Mouse (Mus musculus) 416B (cell line): Measurements from ENCODE around the gene Tipin.
A peak's percentile ranks its signal among the peaks of the same experiment; 100 is the strongest.
"Not testable (repeated sequence)": the region's sequence is repeated elsewhere in the genome, so short reads cannot be mapped to it uniquely, and the experiment has no call there.

Experiments
- DNase-seq: peaks from one replicate; pipeline ENCODE4 v3.0.0; 2011; ENCODE audit warnings: low read depth

Gene Tipin

DNA sequence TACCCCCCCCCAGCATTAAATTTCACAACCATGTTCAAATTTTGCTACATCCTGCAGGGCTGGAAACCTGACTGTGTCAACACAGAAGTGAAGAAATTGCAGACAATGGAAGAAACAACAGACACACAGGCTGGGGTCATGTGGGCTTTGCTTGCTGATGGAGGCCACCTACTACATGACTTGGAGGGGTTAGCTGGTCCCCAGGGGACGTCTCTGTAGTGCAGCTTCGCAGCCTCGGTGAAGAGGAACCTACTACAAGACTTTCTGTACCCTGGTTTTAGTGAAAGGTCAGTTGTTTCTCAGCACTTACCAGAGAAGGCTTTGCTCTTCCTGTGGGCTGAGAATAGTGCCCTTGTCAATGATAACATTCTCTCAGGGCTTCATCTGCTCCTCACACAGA is 10.1 kb upstream of the Tipin start:
- no peak for DNase-seq

- peak; percentile 82 for DNase-seq
Measured at GRCm38 (mm10) chr9:64272611-64273010, 8.8 kb upstream of the Tipin start.

DNA sequence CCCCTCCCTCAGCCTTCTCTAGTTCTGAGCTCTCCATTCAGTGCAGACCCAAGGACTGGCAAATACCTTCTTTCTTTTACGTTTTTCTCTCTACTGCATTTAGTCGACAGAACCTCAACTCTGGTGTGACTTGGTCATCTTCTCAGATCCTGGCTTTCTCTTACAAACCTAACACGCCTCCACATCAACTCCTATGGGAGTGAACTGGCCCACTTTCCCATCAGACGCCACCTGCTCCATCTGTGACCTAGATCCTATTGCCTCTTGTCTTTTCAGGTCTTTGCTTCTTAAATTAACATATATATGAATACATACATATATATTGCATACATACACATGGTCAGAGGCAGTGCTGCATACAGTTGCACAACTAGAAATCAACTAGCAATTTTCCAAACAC is 7.6 kb upstream of the Tipin start:
- no peak for DNase-seq

- DNase-seq = no peak
Measured at GRCm38 (mm10) chr9:64274291-64274690, 7.1 kb upstream of the Tipin start.

DNA sequence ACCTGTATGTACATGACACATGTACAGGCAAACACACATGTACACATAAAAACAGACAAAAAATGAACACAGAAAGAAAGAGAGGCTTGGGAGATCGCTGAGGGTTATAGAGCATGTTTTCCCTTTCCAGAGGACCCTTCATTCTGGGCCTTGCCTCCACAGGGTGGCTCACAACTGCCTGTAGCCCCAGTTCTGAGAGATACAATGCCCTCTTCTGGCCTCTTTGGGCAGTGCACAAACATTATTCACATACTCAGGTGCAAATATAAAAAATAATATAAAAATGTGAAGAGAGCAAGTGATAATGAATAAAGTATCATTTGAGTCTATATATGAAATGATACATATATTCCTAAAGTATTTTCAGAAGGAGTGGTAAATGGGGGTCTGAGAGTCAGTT is 6.5 kb upstream of the Tipin start:
- peak; percentile 59 for DNase-seq

- peak; percentile 89 for DNase-seq
Measured at GRCm38 (mm10) chr9:64277706-64278105, 3.7 kb upstream of the Tipin start.

DNA sequence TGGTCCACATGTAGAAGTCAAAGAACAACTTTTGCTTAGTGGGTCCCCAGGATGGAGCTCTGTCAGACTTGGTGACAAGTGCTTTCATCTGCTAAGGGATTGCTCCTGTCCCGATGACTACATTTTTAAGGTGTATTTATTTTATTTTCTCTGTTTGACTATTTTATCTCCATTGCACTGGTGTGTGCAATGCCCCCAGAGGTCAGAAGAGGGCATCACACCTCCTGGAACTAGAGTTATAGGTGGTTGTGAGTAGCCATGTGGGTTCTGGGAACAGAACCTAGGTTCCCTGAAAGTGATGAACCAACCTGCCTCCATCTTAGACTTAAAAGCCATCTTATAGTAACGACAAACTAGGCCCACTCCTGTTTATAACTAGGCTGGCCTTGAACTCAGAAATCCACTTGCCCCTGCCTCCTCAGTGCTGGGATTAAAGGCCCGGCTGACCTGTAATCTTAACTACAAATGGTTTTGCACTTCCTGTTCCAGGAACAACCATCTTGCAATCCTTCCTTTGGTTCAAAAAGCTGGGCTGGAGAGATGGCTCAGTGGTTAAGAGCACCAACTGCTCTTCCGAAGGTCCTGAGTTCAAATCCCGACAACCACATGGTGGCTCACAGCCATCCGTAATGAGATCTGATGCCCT is 2.6 kb upstream of the Tipin start:
- DNase-seq = peak; percentile 70

DNA sequence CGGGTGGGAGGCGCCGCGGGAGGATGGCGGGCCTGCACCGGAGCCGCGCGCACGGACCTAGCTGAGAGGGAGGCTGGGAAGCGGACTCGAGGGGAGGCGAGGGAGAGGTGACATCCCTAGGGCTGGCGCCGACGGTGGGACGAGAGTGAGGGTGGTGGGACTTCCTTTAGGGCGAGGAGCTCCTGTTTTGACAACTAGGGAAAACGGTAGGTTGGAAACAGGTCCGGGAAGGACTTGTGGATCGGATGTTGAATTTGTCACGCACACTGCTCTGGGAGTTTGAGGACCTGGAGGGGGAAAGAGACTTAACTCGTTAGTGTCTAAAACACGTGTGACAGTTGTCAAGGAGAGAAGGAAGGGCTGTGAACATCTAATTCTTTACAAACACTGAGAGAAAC is 399 bp downstream of the Tipin start:
- DNase-seq = no peak

DNA sequence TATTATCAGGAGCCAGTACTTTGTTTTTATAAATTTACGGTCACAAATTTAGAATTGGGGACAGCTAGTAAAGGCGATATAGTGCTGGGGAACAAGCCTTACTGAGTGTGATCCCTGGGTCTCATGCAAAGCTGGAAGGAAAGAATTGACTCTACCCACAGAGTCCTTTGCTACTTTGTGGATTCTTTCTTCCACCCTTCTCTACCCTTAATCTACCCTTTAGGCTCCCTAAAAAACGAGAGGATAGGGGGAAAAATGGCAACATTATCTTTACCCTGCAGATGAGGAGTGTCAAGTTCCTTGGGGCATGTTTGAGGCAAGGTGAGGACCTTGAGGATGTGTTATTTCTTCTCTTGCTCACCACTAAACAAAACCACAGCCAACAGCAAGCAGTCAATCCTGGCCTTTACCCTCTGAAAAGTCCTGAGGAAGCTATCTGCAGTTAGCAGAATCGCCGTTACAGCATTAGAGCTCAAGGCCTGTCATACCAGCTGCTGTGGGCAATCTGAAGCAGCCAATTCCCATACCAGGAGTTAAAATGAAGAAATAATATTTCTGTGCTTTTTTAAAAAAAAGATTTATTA is 1.1 kb downstream of the Tipin start:
- DNase-seq = peak; percentile 84

DNA sequence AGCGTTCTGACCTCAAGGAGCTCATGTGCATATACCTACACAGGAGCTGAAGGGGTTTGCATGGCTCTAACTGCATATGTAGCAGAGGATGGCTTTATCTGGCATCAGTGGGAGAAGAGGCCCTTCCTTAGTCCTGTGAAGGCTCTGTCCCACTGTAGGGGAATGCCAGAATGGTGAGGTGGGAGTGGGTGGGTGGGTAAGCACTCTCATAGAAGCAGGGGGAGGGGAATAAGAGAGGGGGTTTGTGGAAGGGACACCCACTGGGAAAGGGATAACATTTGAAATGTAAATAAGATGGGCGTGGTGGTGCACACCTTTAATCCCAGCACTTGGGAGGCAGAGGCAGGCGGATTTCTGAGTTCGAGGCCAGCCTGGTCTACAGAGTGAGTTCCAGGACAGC is 21.7 kb downstream of the Tipin start:
- not testable (repeated sequence) for DNase-seq

DNA sequence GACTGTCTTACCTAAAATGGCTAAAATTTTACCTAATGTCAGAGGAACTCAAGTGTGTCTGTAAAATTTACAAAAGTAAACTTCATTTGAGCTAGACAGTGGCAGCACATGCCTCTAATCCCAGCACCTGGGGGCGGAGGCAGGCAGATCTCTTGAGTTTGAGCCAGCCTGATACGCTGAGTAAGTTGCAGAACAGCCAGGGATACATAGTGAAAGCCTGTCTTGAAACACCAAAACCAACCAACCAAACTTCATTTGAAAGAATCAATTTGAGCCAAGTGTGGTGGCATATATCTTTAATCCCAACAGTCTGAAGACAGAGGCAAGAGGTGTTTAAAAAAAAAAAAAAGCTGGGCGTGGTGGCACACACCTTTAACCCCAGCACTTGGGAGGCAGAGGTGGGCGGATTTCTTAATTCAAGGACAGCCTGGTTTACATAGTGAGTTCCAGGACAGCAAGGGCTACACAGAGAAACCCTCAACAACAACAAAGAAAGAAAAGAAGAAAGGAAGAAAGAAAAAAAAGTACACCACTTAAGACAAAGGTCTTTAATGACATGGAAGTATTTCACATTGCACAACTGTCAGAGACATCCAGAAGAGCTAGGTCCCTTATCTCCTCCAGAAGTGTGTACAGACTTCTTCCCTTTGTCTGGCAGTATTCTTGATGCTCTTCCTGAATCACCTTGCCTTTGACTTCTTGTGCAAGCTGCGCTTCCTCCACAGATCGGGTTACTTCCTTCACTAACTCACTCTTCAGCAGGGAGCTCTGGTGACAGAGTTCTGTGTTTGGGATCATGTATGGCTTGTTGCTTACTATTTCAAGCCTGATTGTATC is 25.3 kb downstream of the Tipin start:
- DNase-seq = peak; percentile 82

- DNase-seq = peak; percentile 13
Measured at GRCm38 (mm10) chr9:64310996-64311785, 29.8 kb downstream of the Tipin start.

GRCm38 (mm10) chr9:64312128-64312527 is 30.7 kb downstream of the Tipin start:
- DNase-seq = peak; percentile 28

DNA sequence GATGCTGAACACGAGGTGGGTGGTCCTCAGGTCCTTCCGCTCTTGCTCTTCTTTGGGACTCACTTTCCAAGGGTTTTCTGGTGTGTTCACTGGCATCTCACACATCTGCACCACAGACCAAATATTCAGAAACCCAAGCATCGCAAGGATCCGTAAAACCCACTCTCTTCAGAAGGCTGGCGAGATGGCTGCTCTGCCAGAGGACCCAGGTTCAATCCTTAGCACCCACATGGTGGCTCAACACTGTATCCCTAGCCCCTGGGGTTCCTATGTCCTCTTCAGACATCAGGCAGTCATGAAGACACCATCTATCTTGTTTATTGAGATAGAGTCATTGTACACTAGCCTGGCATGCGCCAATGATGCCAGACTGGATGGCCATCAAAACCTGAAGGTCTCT is 33.3 kb downstream of the Tipin start:
- no peak for DNase-seq

DNA sequence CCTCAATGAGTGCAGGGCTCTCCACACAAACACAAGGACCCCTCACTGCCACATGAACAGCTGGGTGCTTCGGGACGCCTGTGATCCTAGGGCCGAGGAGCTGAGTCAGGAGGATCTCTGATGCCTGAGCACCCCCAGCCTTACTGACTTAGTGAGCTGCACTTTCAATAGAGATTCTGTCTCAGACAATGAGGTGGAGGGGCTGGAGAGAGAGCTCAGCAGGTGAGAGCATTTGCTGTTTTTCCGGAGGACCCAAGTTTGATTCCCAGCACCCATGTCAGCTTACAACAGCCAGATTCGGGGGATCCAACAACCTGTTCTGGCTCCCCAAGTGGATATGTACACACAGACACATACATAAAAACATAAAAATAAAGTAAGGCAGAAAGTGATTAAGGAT is 35.6 kb downstream of the Tipin start:
- no peak for DNase-seq

GRCm38 (mm10) chr9:64323976-64324375 is 42.6 kb downstream of the Tipin start:
- no peak for DNase-seq

- DNase-seq = no peak
Measured at GRCm38 (mm10) chr9:64335825-64336224, 54.4 kb downstream of the Tipin start.

DNA sequence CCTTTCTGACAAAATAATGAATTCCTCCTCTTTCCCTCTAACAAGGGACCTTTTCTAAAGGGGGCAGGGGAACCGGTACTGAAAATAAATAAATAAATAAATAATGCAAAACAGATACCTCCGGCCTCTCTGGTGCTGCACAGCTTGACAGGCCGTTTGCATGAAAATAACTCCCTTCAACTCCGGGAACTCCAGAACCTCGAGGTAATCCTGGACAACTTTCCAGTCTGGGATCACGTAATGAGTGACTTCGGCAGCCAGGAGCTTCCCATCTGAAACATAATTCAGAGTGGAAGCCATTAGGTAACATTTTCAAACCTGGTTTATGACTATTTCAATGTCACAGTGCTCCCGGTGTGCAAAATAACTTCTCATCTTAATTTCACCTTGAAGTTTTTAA is 58.0 kb downstream of the Tipin start:
- DNase-seq = no peak

DNA sequence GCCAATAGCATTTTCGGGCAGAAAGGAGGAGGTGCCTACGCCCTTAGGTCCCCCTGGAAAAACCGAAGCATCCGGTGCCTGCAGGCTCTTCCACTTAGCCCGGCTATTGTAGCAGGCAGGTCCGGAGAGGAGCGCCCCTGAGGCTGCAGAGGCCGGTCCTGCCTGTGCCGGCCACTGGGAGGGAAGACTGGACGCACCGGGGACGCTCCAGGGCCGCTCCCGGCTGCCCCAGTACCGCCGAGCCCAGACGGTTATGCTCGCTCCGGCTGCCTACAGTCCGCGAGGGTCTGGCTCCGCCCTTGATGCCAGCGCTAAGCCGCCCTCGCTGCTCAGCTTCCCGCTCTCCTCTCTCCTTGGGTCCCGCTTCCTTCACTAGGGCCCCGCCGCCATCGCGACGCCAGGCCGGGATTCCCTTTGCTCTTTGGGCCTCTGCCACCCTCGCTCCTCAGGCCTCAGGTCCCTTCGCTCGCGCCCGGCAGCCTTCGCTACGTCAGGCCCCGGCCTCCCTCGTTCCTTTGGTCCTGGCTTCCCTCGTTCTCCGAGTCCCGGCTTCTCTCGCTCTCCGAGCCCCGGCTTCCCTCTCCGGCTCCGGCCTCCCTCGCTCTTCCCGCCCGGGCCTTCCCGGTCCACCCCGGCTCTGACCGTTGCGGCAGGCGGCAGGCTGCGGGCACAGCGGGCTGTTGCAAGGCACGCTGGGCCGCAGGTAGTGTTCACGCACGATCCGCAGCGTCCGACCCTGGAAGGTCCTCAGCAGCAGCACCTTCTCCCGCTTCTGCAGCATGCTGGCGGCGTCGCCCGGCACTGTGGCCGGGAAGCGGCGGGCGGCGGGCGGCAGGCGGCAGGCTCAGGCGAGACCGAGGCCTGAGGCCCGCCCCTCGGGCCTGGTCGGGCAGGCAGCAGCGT is 59.2 kb downstream of the Tipin start:
- peak; percentile 87 for DNase-seq

DNA sequence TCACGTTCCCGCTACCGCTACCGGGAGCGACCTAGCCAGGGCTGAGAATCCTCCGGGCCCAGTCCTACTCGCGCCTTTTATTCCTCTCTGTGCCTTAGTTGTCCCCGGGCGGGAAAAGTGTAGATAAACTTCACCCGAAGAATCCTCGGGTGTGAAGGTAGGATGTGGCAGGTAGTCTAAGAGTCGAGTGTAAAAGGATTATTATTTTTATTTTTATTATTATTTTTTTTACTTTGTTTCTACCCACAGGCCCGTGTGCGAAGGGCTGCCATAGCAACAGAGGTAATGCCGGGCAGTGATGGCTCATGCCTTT is 59.8 kb downstream of the Tipin start, which contains the start of gene Dis3l:
Gene Dis3l (minus strand): TSS at position 35 of the 313 bp plus-strand sequence.
- DNase-seq = no peak

DNA sequence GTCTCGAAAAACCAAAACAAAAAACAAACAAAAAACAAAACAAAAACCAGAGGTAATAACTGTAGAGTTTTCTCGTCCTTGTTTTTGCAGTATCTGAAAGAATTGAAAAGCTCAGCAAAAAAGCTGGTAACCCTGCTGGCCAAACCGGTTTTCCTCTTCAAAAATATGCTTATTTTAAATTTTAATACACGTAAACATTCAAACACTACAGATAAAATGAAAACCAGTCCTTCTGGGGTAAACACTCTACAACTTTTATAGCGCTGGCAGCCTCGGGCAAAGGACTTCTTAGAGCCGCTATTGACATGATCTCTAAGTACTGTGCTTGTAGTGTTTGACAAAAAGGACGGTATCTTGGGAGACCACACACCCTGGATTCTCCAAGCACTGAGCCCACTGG is 60.3 kb downstream of the Tipin start:
- no peak for DNase-seq
